In genomic region chr10:61936211-61937121, GRCm38 (mm10) we compare ENCODE assay signal across 8 mouse cellular contexts. TPM values are rescaled to one million over a fixed set of nuclear protein-coding genes. Genes with fewer than 3 reads are reported as not detected.
DNase-seq lines count a peak whose midpoint lies in the region; ATAC-seq lines count a peak whose summit lies in the region.

No protein-coding gene starts in this region.

- peaks cover 50% of the 10 kb centered on the region for H3K4me1 ChIP-seq in embryonic facial prominence, embryonic 10.5 days
- H3K4me1 ChIP-seq in hindbrain, embryonic 12.5 days, result peaks cover 11% of the 10 kb centered on the region
- peaks cover 24% of the 10 kb centered on the region for H3K4me1 ChIP-seq in midbrain, embryonic 10.5 days

- H3K4me3 ChIP-seq in embryonic facial prominence, embryonic 10.5 days, result peak overlapping the region; percentile 49
- no peak overlapping the region for H3K4me3 ChIP-seq in hindbrain, embryonic 12.5 days
- H3K4me3 ChIP-seq in midbrain, embryonic 10.5 days, result peak overlapping the region; percentile 46

- DNase-seq in adrenal gland, postnatal 10 days, result peak; percentile 34
- no peak for DNase-seq in adrenal gland, adult 8-10 months
- peak; percentile 82 for DNase-seq in embryonic facial prominence, embryonic 10.5 days (ENCODE audit: low spot score)
- DNase-seq in midbrain, embryonic 10.5 days (ENCODE audit: low spot score), result peak; percentile 44
- no peak for DNase-seq in thymus, postnatal 36 days
- no peak for DNase-seq in cerebellum, adult 9-10 months
- DNase-seq in frontal cortex, postnatal 36 days (ENCODE audit: low spot score in 2 of 2), result no peak

- H3K9ac ChIP-seq in hindbrain, embryonic 12.5 days, result no peak overlapping the region

- H3K4me2 ChIP-seq in hindbrain, embryonic 12.5 days (replicated peaks), result peak overlapping the region; percentile 46

- H3K9me3 ChIP-seq in embryonic facial prominence, embryonic 10.5 days, result 0 out of 2 replicates have a peak, but pooled peaks cover 2% of the 10 kb centered on the region
- H3K9me3 ChIP-seq in hindbrain, embryonic 12.5 days (replicated peaks), result no peaks in the 10 kb centered on the region
- H3K9me3 ChIP-seq in midbrain, embryonic 10.5 days (replicated peaks), result no peaks in the 10 kb centered on the region

- ATAC-seq in hindbrain, embryonic 12.5 days (ENCODE audit: low FRiP score), result no peak

- H3K27ac ChIP-seq in embryonic facial prominence, embryonic 10.5 days (replicated peaks), result peak overlapping the region; percentile 77
- H3K27ac ChIP-seq in hindbrain, embryonic 12.5 days, result no peak overlapping the region
- H3K27ac ChIP-seq in midbrain, embryonic 10.5 days (replicated peaks), result peak overlapping the region; percentile 42; the same call in 1 of the 2 replicates

- 2% methylated on average over 28 of the region's 28 CpGs for WGBS in embryonic facial prominence, embryonic 10.5 days
- WGBS in hindbrain, embryonic 12.5 days, result 4% methylated on average over 28 of the region's 28 CpGs
- 2% methylated on average over 28 of the region's 28 CpGs for WGBS in midbrain, embryonic 10.5 days

- H3K36me3 ChIP-seq in embryonic facial prominence, embryonic 10.5 days (replicated peaks), result no peaks in the 10 kb centered on the region
- H3K36me3 ChIP-seq in hindbrain, embryonic 12.5 days, result no peaks in the 10 kb centered on the region
- H3K36me3 ChIP-seq in midbrain, embryonic 10.5 days, result no peaks in the 10 kb centered on the region

- peaks cover 42% of the 10 kb centered on the region for H3K27me3 ChIP-seq in embryonic facial prominence, embryonic 10.5 days (replicated peaks; ENCODE audit: low read depth, poor library complexity, severe bottlenecking)
- peaks cover 51% of the 10 kb centered on the region for H3K27me3 ChIP-seq in hindbrain, embryonic 12.5 days
- H3K27me3 ChIP-seq in midbrain, embryonic 10.5 days (ENCODE audit: low read depth, poor library complexity, severe bottlenecking), result peaks cover 54% of the 10 kb centered on the region

RNA-seq across cellular contexts. Expression of gene Col13a1, which starts 42.4 kb away (rescaled TPM):
- 10 to 100 TPM in 1 of 2 experiments, 1 to 10 TPM in 1; 8.4 to 11.1 TPM for total RNA-seq in adrenal gland, postnatal 10 days (2021)
- 10 to 100 TPM in 2 of 4 experiments, 1 to 10 TPM in 2; 7.9 to 12.3 (median 10.3) TPM for total RNA-seq in adrenal gland, adult 8-10 months (2022)
- 6.0 and 6.1 TPM in 2 replicates for polyA plus RNA-seq in embryonic facial prominence, embryonic 10.5 days (2016; fragmentation: Nextera tagmentation; extraction: Ambion mirVana)
- 3.2 and 3.9 TPM in 2 replicates for polyA plus RNA-seq in hindbrain, embryonic 12.5 days (2016; fragmentation: Nextera tagmentation; extraction: Ambion mirVana)
- polyA plus RNA-seq in midbrain, embryonic 10.5 days (2016; fragmentation: Nextera tagmentation; extraction: Ambion mirVana), result 3.6 TPM in 2 replicates

Comparison
In these comparisons a context has a peak if more than half of its experiments do, and no peak if none do; other contexts are left out.
1. DNase-seq: peak in adrenal gland, postnatal 10 days (single experiment), embryonic facial prominence, embryonic 10.5 days (single experiment) and midbrain, embryonic 10.5 days (single experiment); none in adrenal gland, adult 8-10 months (single experiment), thymus, postnatal 36 days (0 of 2), cerebellum, adult 9-10 months (single experiment) and frontal cortex, postnatal 36 days (0 of 2).